Mouse (Mus musculus) ES-E14 (cell line): ENCODE measurements around the gene Cfl1.

Experiments
- CHD2 ChIP-seq: IDR thresholded peaks from 2 replicates; pipeline ENCODE4 v1.6.1; 2014; ENCODE audit warnings: mild to moderate bottlenecking, low read depth, low read length, inconsistent platforms
- HCFC1 ChIP-seq: IDR thresholded peaks from 2 replicates; pipeline ENCODE4 v1.6.1; 2012; ENCODE audit warnings: low read length, inconsistent platforms, borderline replicate concordance; ENCODE audit not compliant: insufficient read depth
- MAFK ChIP-seq: IDR thresholded peaks from 2 replicates; pipeline ENCODE4 v1.6.1; 2014; ENCODE audit warnings: mild to moderate bottlenecking, low read depth, low read length, inconsistent platforms; ENCODE audit not compliant: insufficient read depth
- ZC3H11A ChIP-seq: IDR thresholded peaks from 2 replicates; pipeline ENCODE4 v1.6.1; 2012; ENCODE audit warnings: low read depth, mild to moderate bottlenecking, inconsistent platforms, low read length, borderline replicate concordance
- ZNF384 ChIP-seq: IDR thresholded peaks from 2 replicates; pipeline ENCODE4 v1.6.1; 2012; ENCODE audit warnings: low read depth, low read length, inconsistent platforms

GRCm38 (mm10) chr19:5480016-5480415 is 10.2 kb upstream of the Cfl1 start:
- no peak for TF ChIP-seq ZNF384
- TF ChIP-seq CHD2 = no peak
- TF ChIP-seq ZC3H11A = no peak
- TF ChIP-seq MAFK = no peak
- TF ChIP-seq HCFC1 = no peak
